Mouse (Mus musculus) cerebellum, adult 18-20 months (tissue): ENCODE measurements around the gene Gpr4.
A peak's percentile ranks its signal among the peaks of the same experiment; 100 is the strongest.

Source experiments
- DNase-seq, 2 experiments: peaks; one replicate each; pipeline ENCODE4 v3.0.0; 2021

The Gpr4 gene

DNA sequence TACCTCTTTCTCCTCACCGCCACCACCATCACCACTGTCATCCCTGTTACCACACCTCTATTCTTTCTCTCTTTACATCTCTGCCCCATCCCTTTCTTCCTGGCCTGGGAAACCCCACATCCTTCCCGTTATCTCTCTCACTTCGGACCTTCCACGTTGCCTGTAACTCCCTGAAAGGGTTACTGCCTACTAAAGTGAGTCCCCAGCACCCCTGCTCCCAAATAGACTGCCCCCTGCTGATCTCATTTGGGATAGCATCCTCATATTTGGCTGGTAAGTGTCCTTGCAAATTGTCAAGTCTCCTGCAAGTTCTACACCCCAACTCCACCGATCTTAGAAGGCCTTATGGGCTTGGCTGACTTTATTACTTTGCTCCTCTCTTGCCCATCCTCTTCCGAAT, 15.7 kb upstream of the Gpr4 start:
- peak; percentile 35 to 54 for DNase-seq

- DNase-seq = peak in 1 of 2 experiments; percentile 40
Observed at GRCm38 (mm10) chr7:19197985-19198384, 14.4 kb upstream of the Gpr4 start.

GRCm38 (mm10) chr7:19201660-19202059, 10.7 kb upstream of the Gpr4 start:
- no peak for DNase-seq

DNA sequence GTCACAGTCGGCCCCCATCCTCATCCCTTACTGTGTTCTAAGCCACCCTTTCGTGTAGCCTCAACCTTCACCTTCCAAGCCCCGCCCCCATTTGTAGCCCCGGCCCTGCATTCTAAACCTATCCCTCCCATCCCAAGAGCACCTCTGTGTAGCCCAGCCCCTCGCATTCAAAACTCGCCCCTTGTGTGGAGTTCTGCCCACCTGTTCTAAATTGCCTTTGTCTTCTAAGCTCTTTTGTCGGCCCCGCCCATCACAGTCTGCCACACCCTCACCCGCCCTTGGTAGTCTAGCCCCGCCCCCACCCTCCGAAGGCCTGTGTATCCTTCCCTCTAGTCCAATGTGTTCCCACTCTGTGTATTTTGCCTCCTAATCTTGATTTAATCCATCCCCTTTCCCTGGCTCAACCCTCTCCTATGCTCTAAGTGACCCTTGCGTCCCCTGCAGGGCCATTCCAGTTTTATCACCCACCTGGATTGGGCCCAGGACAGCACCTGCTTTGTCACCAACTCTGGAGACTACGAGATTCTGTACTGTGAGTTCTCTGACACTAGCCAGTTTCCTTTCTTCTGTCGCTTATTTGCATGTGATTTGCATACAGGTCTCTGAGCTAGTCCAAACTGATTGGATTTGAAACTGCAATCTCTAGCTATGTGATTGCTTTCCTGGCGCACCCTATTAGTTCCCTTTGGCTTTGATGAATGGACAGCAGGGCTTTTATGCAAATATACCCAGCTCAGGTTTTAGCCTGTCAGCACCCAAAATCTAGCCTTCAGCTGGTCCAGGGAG, 10.1 kb upstream of the Gpr4 start:
- no peak for DNase-seq

- no peak for DNase-seq
Observed at GRCm38 (mm10) chr7:19208201-19208910, 4.0 kb upstream of the Gpr4 start.

GRCm38 (mm10) chr7:19208944-19209472, 3.3 kb upstream of the Gpr4 start:
- DNase-seq = peak; percentile 66 to 71

- no peak for DNase-seq
Observed at GRCm38 (mm10) chr7:19209494-19209893, 2.8 kb upstream of the Gpr4 start.

- DNase-seq = no peak
Observed at GRCm38 (mm10) chr7:19210010-19210409, 2.3 kb upstream of the Gpr4 start.

DNA sequence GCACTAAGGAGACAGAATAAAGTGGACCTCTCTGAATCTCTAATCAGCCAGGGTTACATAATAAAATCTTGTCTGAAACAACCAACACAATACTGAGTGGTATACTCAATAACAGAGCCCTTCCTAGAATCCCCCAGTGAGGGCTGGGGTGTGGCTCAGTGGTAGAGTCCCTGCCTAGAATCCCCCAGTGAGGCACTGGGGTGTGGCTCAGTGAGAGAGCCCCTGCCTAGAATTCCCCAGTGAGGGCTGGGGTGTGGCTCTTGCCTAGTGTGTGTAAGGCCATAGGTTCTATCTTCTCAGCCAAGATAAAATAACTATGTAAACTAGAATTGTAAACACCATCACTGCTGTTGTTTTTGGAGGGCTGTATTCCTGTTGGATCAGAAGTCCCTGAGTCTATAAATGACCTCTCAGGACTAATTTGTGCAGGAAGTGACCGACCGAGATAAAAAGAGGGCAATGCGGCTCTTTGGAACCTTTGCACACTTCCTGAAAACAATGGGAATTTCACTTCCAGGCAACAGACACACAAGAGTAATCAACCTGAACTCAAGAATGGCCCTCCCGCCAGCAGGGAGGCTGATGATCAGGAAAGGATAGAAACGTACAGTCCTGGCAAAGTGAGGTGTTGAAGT, 1.2 kb upstream of the Gpr4 start:
- DNase-seq = no peak

- no peak for DNase-seq
Observed at GRCm38 (mm10) chr7:19213385-19213784, 1.0 kb downstream of the Gpr4 start.

- no peak for DNase-seq
Observed at GRCm38 (mm10) chr7:19214369-19214768, 2.0 kb downstream of the Gpr4 start.

DNA sequence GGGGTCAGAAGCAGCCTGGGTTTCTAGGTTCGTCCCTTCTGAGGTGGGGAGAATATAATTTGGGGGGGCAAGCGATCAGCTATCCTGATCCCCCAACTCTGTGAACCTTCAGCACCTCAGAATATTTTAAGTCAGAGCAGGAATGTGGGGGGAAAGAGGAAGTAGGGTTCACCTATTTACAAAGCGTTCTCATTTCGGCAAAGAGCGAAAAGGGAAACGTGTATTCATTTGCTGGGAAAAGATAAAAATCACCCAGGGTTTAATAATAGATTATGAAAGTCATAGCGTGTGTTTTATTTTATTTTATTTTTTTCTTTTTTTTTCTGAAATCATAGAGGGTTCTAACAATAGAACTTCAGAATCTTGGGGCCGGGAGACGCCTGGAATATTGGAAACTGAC, 2.6 kb downstream of the Gpr4 start:
- DNase-seq = no peak

DNA sequence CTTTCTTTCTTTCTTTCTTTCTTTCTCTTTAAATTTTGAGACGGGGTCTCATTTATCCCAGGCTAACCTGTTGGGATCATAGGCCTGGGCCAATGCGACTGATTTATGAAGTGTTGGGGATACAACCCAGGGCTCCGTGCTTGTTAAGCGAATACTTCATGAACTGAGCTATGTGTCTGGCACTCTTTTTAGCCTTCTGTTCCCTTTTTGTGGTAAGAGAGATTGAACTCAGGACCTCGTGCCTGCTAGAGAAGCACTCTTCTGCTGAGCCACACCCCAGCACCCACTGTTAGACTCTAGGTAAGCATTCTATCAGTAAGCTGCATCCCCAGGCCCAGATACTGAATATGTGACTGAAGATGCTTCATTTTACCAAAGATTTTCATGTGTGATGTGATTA, 5.2 kb downstream of the Gpr4 start:
- no peak for DNase-seq

- no peak for DNase-seq
Observed at GRCm38 (mm10) chr7:19217944-19218343, 5.6 kb downstream of the Gpr4 start.

- DNase-seq = no peak
Observed at GRCm38 (mm10) chr7:19220061-19220460, 7.7 kb downstream of the Gpr4 start.

DNA sequence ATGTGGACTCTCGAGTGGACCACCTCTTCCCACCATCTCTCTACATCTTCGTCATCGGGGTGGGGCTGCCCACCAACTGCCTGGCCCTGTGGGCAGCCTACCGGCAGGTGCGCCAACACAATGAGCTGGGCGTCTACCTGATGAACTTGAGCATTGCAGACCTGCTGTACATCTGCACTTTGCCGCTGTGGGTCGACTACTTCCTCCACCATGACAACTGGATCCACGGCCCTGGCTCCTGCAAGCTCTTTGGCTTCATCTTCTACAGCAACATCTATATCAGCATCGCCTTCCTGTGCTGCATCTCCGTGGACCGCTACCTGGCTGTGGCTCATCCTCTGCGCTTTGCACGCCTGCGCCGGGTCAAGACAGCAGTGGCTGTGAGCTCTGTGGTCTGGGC, 9.9 kb downstream of the Gpr4 start:
- no peak for DNase-seq

DNA sequence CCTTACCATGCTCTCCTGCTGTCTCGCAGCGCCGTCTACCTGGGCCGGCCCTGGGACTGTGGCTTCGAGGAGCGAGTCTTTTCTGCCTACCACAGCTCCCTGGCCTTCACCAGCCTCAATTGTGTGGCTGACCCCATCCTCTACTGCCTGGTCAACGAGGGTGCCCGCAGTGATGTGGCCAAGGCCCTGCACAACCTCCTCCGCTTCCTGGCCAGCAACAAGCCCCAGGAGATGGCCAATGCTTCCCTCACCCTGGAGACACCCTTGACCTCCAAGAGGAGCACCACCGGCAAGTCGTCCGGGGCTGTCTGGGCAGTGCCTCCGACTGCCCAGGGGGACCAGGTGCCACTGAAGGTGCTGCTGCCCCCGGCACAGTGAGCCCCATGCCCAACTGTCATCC, 10.5 kb downstream of the Gpr4 start:
- DNase-seq = no peak

DNA sequence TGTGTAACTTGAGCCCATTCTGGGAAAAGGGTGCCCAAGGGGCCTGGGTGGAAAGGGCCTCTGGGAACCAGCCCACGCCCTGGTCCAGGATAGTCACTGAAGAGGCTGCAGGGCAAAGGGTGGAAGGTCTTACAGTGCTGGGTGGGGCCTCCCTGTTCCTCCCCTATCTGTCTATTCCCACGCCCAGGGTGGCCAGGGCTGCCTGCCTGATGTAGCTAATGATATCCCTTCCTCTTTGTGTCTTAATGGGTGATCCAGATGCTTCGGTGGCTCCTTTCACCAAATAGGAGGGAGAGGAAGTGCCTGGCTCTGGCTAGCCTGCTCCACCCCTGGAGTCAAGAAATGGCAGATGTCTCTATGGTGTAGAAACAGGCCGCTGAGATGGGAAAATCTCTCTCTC, 12.6 kb downstream of the Gpr4 start:
- no peak for DNase-seq

GRCm38 (mm10) chr7:19226817-19227797, 14.8 kb downstream of the Gpr4 start:
- peak; percentile 33 to 52 for DNase-seq

GRCm38 (mm10) chr7:19227883-19228792, 15.8 kb downstream of the Gpr4 start, which contains the start of gene Opa3:
Opa3 (plus strand) TSS chr7:19228334.
- DNase-seq = peak; percentile 99 to 100

GRCm38 (mm10) chr7:19228793-19229148, 16.4 kb downstream of the Gpr4 start:
- no peak for DNase-seq
